Mouse (Mus musculus): ENCODE measurements around the gene Cd9.

DNA sequence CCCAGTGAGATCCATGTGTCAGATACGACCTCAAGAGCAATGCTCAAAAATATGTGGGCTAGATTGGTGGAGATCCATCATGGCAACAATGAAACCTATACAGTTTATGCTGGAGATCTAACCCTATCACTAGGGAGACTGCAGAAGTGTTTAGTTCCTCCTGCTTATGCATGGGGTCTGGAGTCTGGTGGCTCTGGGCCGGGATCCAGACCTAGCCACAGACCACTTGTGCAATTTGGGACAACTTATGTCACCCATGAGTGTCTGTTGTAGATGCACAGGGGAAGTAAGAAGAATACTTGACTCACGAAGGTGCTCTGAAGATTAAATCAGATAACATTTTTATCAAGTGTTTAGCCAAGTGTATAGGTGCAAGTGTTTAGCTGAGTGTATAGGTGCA is 15.2 kb upstream of the Cd9 start:
- TF ChIP-seq CTCF (IDR thresholded peaks at IDR 0.05; ENCODE audit: low read depth) (no peak), EP300 (IDR thresholded peaks at IDR 0.05; ENCODE audit: low read depth) (no peak)

All from liver, postnatal 0 days (tissue).